Mouse (Mus musculus): ENCODE measurements around the gene Podxl.

The Podxl gene

DNA sequence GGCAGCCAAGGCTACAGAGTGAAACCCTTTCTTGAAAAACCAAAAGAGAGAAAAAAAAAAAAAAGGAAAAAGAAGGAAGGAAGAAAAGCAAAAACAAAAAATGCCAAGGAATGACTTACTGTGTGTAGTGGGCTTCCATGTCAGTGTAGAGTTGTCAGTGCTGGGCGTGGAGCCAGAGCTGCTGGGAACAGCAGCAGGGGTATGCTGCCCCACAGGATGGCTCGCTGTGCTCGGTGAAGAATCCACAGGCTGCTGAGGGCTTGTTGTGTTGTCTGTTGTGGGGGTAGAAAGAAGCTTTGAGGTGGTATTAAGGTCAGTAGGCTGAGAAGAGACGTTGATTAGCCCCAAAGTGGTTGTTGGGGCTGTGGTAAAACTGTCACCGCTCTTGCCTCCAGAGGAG is 35.4 kb downstream of the Podxl start:
- in situ Hi-C loops (cut with MboI; ENCODE audit: low pct_unique_long_range_greater_than_20kb in 1 of 2, low sequenced_read_pairs in 2 of 2, unreplicated experiment in 1 of 2): loop anchor here in 1 of 2 experiments (25.0 kb wide), 1 partner anchor 309 kb away; no protein-coding TSS in a partner anchor

DNA sequence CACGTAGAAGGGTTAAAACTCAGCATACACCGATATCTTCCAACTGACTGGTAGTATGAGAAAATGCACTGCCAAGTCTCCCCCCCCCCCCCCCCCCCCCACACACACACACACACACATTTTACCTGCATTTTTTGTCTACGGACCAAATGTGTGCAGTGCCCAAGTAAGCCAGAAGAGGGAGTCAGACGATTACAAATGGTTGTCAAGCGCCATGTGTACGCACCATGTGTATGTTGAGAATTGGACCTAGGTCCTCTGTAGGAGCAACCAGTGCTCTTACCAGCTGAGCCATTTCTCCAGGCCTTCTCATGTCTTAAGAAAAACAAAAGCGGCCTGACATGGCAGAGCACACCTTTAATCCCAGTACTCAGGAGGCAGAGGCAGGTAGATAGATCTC is 35.9 kb downstream of the Podxl start:
- in situ Hi-C loops (cut with MboI; ENCODE audit: low pct_unique_long_range_greater_than_20kb in 1 of 2, low sequenced_read_pairs in 2 of 2, unreplicated experiment in 1 of 2): loop anchor here in 1 of 2 experiments (25.0 kb wide), 1 partner anchor 309 kb away; no protein-coding TSS in a partner anchor

DNA sequence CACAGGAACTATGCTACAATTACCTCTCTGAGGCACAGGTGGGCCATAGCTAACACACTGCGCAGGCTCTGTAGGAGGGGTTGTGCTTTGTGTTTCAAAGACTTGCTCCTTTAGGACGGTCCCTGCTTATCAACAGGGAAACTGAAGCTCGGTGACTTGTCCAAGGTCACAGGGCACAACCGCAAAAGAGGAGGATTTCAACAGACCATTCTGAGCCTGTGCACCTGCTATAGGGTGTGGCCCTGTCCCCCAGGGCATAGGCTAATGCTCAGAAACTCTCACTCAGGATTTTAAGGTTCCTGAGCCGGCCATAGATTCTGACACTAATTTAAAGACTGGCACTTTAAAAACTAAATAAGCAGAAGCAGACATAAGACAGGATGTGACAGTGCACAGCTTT is 36.9 kb downstream of the Podxl start:
- in situ Hi-C loops (cut with MboI; ENCODE audit: low pct_unique_long_range_greater_than_20kb in 1 of 2, low sequenced_read_pairs in 2 of 2, unreplicated experiment in 1 of 2): loop anchor here in 1 of 2 experiments (25.0 kb wide), 1 partner anchor 310 kb away; no protein-coding TSS in a partner anchor

DNA sequence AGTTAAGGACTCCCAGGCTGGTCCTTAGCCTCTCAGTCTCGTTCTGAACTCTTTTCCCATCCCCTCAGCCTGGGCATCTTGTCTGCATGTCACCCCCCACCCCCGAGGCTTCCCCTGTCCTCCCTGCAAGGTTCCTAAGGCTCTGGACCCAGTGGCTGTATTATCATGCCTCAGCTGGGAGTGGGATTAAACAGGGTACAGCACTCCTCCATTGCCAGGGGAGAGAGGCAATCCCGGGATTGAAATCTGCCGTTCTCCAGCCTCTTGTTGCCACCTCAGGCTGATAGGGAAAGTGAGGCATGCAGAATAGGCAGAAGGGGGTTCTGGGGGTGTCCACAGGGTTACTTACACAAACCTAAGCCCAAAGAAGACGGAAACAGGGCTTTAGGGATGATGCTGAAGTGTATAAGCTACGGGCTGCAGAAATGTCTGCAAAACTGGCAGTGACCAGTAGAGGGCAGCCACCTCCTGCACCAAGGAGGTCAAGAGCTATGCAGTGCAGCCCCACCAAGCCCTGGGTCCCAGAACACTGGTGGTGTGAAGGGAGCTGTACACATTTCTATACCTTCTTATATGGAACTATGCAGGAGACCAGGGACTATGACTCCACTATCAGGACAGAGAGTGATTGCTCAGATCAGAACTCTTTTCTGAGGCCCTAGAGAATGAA is 38.4 kb downstream of the Podxl start:
- in situ Hi-C loops (cut with MboI; ENCODE audit: low pct_unique_long_range_greater_than_20kb in 1 of 2, low sequenced_read_pairs in 2 of 2, unreplicated experiment in 1 of 2): loop anchor here in 1 of 2 experiments (25.0 kb wide), 1 partner anchor 312 kb away; no protein-coding TSS in a partner anchor

DNA sequence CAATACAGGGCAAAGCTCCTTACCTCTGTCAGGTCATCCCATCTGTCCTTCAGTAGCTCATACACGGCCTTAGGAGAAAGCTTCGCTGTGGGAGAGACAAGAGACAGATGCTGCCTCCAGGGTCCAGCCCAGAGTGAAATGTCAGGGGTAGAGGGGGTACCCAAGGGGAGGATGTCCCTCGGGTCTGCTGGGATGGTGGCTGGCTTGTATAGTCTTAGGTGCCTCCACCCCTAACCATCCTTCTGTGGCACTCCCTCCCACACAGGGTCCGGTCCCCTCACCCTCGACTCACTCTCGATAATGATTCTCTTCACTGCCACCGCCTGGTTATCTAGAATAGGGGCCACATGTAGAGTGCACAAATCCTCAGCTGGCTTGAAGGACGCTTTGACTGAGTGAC is 39.1 kb downstream of the Podxl start:
- in situ Hi-C loops (cut with MboI; ENCODE audit: low pct_unique_long_range_greater_than_20kb in 1 of 2, low sequenced_read_pairs in 2 of 2, unreplicated experiment in 1 of 2): loop anchor here in 1 of 2 experiments (25.0 kb wide), 1 partner anchor 313 kb away; no protein-coding TSS in a partner anchor

DNA sequence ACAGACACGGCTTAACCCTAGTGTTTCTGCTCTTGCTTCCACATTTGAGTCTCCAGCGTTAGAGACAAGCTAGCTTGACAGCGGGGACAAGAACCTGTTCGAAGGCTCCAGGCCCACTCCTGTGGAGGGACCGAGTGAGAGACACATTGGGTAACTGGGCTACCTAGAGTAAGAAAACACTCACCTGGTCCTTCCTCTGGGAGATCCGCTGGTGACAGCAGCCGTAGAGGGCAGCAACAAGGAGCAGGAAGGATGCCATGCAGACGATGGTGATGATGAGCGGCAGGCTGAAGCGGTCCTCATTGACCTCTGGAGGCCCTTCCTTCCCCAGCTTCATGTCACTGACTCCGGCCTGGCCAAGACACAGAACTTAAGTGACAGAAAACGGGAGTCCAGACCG is 39.7 kb downstream of the Podxl start:
- in situ Hi-C loops (cut with MboI; ENCODE audit: low pct_unique_long_range_greater_than_20kb in 1 of 2, low sequenced_read_pairs in 2 of 2, unreplicated experiment in 1 of 2): no loop called here

DNA sequence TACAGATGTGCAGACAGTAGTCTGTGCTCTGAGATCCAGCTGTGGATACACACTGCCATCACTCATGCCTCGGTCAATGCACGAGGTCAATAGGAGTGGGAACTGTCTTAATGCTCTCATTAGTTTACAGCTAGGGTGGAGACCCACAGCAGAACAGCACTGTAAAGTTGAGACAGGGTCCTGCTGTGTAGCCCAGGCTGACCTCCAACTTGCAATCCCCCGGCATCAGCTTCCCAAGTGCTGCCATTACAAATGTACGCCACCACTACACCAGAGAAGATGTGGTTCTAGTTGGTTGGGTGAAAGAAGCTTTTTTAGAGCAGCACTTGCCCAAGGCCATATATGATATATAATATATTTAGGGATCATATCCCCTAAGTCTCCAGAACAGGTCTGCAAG is 40.1 kb downstream of the Podxl start:
- in situ Hi-C loops (cut with MboI; ENCODE audit: low pct_unique_long_range_greater_than_20kb in 1 of 2, low sequenced_read_pairs in 2 of 2, unreplicated experiment in 1 of 2): no loop called here

DNA sequence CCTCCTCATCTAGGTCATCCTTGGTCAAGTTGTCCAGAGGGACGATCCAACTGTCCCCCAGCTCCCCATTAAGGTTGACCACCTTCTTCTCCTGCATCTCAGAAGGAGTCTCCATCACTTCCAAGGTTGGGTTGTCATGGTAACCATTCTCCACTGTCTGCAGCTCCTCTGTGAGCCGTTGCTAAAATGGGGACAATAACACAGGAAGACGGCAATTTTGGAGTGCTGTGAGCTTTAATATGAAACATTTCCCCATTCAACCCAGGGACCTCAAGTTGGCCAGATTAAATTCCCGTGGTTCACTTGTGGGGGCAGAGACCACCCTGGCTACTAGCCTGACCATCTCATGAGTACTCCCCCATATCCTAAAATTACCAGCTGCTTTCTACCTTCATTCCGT is 40.7 kb downstream of the Podxl start:
- in situ Hi-C loops (cut with MboI; ENCODE audit: low pct_unique_long_range_greater_than_20kb in 1 of 2, low sequenced_read_pairs in 2 of 2, unreplicated experiment in 1 of 2): no loop called here

DNA sequence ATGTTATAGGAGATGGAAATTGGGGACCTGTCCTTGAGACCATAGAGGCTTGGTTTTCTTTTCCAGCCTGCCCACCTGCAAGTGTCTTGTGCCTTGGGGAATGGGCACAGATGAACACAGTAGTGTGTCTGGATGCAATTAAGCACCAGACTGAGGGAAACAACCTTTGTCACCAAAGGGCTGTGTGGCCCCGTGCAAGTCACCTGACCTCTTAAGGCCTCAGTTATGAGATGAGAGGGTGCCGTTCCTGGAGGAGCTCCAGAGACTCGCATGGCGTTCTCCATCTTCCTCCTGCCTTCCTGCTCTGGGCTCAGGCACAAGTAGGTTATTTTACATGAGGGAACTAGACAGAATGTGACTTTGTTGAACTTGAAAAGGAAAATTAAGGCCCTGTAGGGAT is 41.3 kb downstream of the Podxl start:
- in situ Hi-C loops (cut with MboI; ENCODE audit: low pct_unique_long_range_greater_than_20kb in 1 of 2, low sequenced_read_pairs in 2 of 2, unreplicated experiment in 1 of 2): no loop called here

DNA sequence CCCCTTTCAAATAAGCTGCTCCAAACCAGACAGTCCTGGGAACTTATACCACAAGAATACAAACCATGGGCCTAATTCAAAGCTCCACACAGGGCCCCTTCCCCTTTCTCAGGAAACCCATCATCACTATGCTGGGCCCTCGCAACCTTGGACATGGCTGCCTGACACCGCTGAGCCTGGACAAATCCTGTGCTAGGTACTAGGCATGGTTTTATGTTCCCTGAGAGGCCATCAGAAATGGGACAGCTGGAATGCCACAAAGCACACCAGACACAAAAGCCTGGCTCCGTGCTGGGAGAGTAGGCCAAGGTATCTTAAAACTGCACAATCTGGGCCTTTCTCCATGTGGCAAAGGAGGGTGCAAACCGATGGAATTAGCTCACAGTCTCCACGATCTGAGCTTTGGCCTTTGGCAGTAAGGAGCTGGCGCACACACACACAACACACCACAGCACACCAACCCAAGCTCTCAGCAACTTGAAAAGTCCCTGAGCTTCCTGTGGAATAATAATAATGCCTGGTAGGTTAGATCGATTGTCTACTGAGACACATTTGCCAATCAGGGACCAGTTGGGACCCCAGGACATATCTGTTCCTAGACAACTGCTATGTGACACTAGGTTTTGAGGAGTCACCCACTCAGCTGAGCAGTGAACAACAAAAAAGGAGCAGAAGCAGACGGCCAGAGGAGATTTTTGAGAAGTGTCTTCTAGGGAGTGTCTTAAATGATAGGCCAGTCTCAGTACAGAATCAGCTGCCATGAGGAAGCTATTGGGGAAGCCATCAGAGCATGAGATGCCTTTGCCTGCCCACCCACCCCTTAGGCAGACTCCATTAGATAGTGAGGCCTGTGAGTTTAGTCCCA is 42.1 kb downstream of the Podxl start:
- in situ Hi-C loops (cut with MboI; ENCODE audit: low pct_unique_long_range_greater_than_20kb in 1 of 2, low sequenced_read_pairs in 2 of 2, unreplicated experiment in 1 of 2): no loop called here

DNA sequence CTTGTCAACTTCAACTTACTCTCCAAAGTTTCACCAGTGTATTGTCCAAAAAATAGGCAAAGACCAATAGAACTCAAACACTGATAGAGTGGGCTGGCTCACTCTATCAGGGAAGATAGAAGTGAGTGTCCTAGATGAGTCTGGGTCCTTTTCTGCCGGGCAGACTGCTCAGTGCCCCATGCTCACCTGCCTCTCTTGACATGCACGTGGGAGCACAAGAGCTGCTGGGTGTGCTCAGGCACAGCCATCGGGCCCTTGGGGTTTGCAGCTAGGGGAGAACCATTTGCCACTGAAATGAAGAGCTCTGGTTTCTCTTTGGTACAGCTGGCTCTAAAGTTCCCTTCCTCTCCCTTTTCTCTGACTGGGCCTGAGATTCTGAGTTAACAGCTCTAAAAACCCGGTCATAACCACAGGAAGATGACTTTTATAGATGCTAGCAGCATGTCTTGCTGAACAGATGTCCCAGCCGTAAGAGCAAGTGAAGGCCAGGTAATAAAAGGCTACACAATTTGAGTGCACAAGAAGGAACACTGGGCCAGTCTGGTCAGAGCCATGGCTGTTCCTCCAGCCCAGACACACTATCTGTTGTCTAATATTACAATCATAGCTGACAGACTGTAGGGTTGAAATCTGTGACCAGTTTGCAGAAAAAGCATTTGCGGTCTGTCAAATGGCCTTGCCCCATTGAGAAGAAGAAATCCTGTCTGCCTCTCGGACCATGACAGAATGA is 43.1 kb downstream of the Podxl start:
- in situ Hi-C loops (cut with MboI; ENCODE audit: low pct_unique_long_range_greater_than_20kb in 1 of 2, low sequenced_read_pairs in 2 of 2, unreplicated experiment in 1 of 2): no loop called here

DNA sequence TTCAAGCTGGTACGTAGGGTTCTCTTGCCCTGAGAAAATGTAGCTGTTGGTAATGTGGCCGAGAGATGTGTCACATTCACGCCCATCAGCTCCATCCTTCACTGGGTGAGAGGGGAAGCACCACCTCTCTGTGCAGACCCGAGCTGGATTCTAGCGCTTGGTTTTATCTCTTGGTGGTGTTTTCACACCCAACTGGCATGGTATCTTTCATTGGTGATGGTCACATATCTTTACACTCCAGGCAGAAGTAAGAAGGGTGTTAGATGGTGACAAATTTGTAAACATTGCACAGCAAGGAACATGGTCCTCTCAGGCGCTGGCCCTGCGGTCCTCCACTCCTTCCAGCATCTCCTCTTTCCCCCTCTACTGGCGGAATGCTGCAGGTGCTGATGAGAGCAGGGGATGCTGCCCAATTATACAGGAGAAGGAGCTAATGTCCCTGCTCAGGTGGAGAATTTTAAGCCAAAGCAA is 44.7 kb downstream of the Podxl start:
- in situ Hi-C loops (cut with MboI; ENCODE audit: low pct_unique_long_range_greater_than_20kb in 1 of 2, low sequenced_read_pairs in 2 of 2, unreplicated experiment in 1 of 2): no loop called here

DNA sequence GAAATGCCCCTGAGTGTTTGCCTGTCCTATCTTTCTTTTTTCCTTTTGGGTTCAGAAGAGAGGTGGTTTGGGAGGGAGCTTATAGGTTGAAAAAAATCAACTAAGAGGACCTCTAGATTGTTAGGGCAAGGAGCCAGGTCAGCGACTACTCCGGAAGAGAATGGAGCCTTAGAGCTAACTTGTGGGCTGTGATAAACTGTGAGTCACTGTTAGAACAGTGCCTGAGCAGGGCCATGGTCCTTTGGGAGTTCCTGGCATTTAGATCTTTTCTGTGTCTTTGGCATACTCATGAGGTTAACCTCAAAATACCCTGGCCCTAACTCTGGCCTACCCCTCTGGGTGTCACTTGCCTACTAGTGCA is 45.5 kb downstream of the Podxl start:
- in situ Hi-C loops (cut with MboI; ENCODE audit: low pct_unique_long_range_greater_than_20kb in 1 of 2, low sequenced_read_pairs in 2 of 2, unreplicated experiment in 1 of 2): no loop called here

DNA sequence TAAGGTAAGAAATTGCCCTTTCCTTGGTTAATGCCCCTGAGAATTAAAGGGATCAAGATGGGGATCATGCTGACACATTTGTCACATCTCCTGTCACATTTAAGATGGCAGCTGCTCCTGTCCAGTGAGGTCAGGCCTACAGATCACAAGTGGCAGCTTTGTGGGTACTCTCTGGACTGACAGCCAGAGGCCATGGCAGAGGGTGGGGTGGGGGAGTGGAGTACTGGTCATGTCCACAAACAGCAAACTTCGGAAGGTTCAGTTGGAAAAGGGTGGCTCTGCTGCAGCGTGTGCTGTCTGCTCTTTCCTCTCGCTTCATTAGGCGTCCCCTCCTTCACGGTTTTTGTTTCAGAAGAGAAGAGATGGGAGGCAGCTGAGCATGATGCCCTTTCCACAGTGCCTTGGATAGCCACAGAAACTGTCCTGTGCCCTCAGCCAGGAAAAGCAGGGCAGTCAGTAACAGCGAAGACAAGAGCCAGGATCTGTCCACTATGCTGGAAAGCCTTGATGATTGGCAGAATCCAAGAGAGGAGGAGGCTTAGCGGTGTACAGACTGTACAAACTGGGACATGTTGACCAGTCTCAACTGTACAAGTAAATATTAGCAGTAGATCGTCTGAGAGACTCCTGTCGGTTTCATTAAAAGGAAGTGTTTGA is 46.0 kb downstream of the Podxl start:
- in situ Hi-C loops (cut with MboI; ENCODE audit: low pct_unique_long_range_greater_than_20kb in 1 of 2, low sequenced_read_pairs in 2 of 2, unreplicated experiment in 1 of 2): no loop called here

DNA sequence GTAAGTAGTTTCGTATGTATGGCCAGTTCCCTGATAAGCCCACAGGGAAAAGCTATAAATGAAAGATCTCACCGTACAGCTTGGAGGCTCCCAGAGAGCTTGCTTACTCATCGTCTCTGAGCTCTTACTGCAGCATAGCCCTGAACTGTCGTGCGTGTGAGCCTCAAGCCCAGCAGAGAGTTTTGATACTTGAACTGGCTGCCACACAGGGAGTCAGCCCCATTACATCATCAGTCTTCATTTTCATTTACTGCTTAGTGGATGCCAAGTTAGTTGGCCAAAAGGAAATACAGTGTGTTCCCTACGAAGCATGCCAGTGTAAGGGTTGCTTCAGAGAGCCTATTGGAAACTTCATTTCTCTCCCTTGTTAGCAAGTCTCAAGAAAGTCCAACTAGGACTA is 50.1 kb downstream of the Podxl start:
- in situ Hi-C loops (cut with MboI; ENCODE audit: low pct_unique_long_range_greater_than_20kb in 1 of 2, low sequenced_read_pairs in 2 of 2, unreplicated experiment in 1 of 2): no loop called here

DNA sequence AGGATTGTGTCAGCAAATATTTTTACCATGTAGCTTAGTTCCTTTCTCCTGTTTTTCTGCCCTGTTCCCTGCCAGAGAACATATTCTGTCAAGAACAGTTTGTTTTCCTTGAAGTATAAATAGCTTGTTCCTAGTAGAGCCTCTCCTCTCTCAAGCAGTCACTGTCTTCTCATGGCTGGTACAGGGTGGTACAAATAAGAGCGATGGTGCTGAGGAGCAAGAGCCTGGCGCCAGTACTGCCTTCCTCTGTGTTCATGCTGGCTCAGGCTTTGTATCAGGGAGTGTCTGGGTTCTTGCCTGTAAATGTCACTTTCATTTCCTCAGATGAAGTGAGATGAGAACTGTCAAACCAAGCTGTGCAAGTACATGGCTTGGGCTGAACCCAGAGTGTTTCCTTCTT is 61.2 kb downstream of the Podxl start:
- in situ Hi-C loops (cut with MboI; ENCODE audit: low pct_unique_long_range_greater_than_20kb in 1 of 2, low sequenced_read_pairs in 2 of 2, unreplicated experiment in 1 of 2): no loop called here

DNA sequence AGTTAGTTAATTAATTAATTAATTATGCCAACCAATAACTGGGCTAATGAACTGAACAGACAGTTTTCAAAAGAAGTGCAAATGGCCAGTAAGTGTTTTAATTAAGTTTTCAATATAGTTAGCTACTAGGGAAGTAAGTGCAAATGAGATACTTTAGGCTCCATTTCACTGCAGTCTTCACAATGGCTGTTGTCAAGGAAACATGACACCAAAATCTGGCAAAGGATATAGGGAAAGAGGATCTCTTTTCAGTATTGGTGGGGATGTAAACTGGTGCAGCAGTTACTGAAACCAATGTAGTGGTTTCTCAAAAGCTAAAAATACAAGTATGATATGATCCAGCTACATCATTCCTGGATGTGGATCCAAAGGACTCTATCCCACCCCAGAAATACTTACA is 63.1 kb downstream of the Podxl start:
- in situ Hi-C loops (cut with MboI; ENCODE audit: low pct_unique_long_range_greater_than_20kb in 1 of 2, low sequenced_read_pairs in 2 of 2, unreplicated experiment in 1 of 2): no loop called here

DNA sequence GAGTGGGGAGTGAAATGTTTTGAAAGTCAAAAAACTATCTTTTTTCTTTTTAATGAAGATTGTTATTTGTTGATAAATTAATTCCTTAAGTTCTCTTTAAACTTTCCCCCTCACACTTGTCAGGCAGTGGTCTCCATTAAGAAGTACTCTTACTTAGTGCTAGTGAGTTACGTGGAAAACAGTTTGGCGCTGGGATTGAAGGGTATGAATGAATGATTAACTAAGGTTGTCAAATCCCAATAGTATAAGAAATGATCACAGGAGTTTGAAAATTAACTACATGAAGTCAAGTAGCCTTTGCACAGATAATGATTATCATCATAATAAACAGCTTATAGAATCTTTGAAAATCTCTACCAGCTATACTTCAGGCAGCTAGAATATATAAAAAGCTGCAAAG is 63.5 kb downstream of the Podxl start:
- in situ Hi-C loops (cut with MboI; ENCODE audit: low pct_unique_long_range_greater_than_20kb in 1 of 2, low sequenced_read_pairs in 2 of 2, unreplicated experiment in 1 of 2): no loop called here

DNA sequence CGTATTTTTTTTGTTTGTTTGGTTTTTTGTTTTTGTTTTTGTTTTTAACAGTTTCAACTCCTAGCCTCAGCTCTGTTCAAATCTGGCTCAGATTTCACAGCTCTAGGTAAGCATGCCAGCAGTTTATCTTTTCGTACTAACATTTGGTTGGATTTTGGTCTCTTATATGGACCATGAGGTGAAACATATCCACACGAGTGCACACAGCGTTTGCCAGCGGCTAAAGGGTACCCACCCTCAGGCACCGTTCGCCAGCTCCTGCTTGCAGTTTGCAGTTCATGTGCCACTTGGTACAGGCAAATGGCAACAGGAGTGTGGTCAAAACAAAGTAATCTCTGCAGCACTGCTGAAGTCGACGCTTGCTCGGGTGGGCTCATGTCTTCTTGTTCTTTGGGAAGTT is 63.9 kb downstream of the Podxl start:
- in situ Hi-C loops (cut with MboI; ENCODE audit: low pct_unique_long_range_greater_than_20kb in 1 of 2, low sequenced_read_pairs in 2 of 2, unreplicated experiment in 1 of 2): no loop called here

Measured in mouse embryonic stem cell (cell line).